Mouse (Mus musculus): ENCODE data around the gene Gmpr2. TPM values are rescaled to one million over a fixed set of nuclear protein-coding genes. Genes with fewer than 3 reads are reported as not detected.

Gmpr2 gene
- polyA plus RNA-seq, 1 experiment: 18.7 TPM

DNA sequence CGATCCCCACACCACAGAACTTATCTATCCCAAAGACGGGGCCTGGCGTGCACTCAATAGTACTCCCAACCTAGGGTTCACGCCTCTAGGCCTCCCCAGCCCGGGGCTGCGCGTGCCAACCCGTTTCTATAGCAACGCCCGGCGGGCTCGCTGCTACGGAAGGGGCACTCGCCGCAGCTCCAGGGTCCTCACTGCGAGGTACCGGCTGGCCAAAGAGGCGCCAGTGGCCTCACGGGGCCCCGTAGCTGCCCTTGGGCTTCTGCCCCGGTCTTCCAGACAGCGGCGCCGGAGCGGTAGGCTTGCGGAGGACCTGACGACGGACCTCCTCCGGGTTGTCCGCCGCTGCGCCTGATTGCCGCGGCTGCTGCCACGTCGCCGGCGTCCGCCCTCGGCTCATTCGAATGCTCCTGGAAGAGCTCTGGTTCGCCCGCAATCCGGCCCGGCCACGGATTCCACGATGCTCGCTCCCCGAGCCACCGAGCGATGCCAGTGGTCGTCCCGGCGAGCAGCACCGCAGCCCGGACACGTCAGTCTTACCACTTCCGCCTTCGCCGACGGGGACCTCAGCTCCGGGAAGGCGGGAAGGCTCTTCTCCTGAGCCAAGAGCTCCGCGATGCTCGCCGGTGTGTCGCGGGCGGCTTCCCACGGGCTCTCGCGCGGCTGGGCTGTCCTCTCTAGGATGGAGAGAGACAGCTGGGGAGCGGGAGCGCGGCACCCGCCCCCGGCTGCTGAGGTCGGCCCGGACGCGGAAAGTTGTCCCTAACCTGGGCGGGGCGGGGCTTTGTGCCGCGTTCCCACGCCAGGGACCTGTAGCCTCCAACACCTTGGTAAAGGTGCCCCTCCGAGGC lies 28.5 kb upstream of the Gmpr2 start, which contains the start of gene Tm9sf1:
Gene Tm9sf1, minus strand, starts transcription at position 747 of the 848 bp plus-strand sequence.
- Histone ChIP-seq H3K4me1 (ENCODE audit: control insufficient read depth, insufficient read depth, low read length) (peaks cover 16% of the 10 kb centered on the region), H3K4me3 (replicated peaks; ENCODE audit: extremely low read depth, low read depth, low read length) (peak within 1 kb of the TSS; percentile 97)
- no peak for TF ChIP-seq CTCF (IDR thresholded peaks at IDR 0.05; ENCODE audit: insufficient read depth, low read length)
- TF ChIP-seq POLR2A (IDR thresholded peaks at IDR 0.05; ENCODE audit: borderline replicate concordance, extremely low read depth, low read depth, low read length): peak; percentile 44; the same call in 1 of the 2 replicates
- under 1% methylated on average over 89 of the region's 89 CpGs for WGBS
- DNase-seq: peak; percentile 92

DNA sequence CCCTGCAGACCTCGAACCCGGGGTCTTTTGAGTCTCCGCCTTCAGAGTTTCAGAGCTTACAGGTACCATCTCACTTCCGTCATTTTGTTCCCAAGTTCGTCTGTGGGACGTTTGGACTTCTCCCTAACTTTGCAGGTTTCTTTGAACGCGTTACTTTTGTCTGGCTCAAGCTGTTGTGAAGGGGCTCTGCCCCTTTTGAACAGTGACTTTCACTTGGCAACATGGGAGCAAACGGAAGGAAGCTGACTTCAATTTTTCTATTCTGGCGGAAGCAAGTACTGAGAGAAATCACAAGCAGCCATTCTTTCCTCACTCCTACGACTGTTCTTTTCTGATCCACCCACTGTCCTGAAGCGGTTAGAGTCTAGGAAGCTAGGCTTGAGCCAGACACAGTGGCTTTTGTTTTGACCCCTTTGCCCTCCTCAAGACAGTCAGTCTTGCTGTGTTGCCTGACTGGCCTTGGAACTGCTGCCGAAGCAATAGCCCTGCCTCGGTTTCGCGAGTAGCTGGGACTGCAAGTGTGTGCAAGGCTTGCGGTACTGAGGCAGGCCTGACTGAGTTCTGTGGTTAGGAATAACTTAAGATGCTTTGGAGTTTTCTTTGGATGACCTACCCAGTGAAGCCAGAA lies 27.4 kb upstream of the Gmpr2 start:
- no peak for TF ChIP-seq POLR2A (IDR thresholded peaks at IDR 0.05; ENCODE audit: borderline replicate concordance, extremely low read depth, low read depth, low read length)
- no peak for TF ChIP-seq CTCF (IDR thresholded peaks at IDR 0.05; ENCODE audit: insufficient read depth, low read length)
- H3K4me1 ChIP-seq (ENCODE audit: control insufficient read depth, insufficient read depth, low read length): peaks cover 18% of the 10 kb centered on the region
- H3K4me3 ChIP-seq (replicated peaks; ENCODE audit: extremely low read depth, low read depth, low read length): peak overlapping the region; percentile 48
- 6% methylated on average over 17 of the region's 17 CpGs for WGBS
- no peak for DNase-seq

DNA sequence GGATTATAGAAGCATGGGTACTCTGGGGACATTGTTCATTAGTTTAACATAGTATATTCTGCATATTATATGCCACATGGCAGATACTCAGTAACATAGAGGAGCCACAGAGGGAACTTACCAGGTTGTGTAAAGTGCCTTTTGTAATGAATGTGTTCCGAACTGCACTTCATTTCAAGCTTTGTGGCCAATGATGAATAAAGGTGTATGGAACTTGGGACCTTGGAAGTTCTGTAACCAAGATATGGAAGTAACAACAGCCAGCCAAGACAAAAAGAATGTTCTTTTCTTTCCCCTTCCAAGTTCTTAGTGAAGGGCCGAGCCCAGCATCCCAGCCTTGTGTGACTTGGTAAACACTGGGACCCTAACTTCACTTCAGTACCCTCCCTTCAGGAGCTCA lies 21.9 kb upstream of the Gmpr2 start, which contains the start of gene Tssk4:
Gene Tssk4, plus strand, starts transcription at position 301 of the 400 bp plus-strand sequence.
- WGBS: 92% methylated on average over 2 of the region's 2 CpGs
- H3K4me1 ChIP-seq (ENCODE audit: control insufficient read depth, insufficient read depth, low read length): peaks cover 5% of the 10 kb centered on the region
- no peak for DNase-seq
- TF ChIP-seq CTCF (IDR thresholded peaks at IDR 0.05; ENCODE audit: insufficient read depth, low read length) (no peak), POLR2A (IDR thresholded peaks at IDR 0.05; ENCODE audit: borderline replicate concordance, extremely low read depth, low read depth, low read length) (no peak)
- H3K4me3 ChIP-seq (replicated peaks; ENCODE audit: extremely low read depth, low read depth, low read length): no peak within 1 kb of the TSS

DNA sequence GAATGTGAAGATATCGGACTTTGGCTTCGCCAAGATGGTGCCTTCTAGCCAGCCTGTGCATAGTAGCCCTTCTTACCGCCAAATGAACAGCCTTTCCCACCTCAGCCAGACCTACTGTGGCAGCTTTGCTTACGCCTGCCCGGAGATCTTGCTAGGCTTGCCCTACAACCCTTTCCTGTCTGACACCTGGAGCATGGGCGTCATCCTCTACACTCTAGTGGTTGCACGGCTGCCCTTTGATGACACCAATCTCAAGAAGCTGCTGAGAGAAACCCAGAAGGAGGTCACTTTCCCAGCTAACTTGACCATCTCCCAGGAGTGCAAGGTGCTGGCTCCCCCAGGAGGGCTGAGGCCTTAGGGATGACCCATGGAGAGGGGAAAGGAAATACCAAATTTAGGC lies 20.2 kb upstream of the Gmpr2 start:
- Histone ChIP-seq H3K4me3 (replicated peaks; ENCODE audit: extremely low read depth, low read depth, low read length) (no peak overlapping the region), H3K4me1 (ENCODE audit: control insufficient read depth, insufficient read depth, low read length) (peaks cover 2% of the 10 kb centered on the region; the same call in 1 of the 2 replicates)
- no peak for TF ChIP-seq POLR2A (IDR thresholded peaks at IDR 0.05; ENCODE audit: borderline replicate concordance, extremely low read depth, low read depth, low read length)
- no peak for TF ChIP-seq CTCF (IDR thresholded peaks at IDR 0.05; ENCODE audit: insufficient read depth, low read length)
- DNase-seq: no peak
- 84% methylated on average over 7 of the region's 7 CpGs for WGBS

DNA sequence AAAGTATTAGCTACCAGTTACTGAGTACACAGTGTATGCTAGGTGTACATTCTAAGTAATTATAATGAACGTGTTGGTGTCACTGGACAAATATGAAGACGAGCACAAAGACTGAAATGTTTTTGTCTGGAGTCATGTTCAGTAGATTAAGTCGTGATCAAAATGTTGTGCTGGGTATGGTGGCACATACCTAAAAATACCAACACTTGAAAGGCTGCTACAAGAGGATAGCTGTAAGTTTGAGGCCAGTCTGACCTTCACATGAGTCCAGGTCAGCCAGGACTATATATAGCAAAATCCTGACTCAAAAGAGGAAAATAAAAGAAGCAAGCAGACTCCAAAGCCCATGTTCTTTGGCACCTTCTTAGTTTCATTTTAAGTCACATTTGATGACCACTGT lies 14.8 kb upstream of the Gmpr2 start:
- TF ChIP-seq POLR2A (IDR thresholded peaks at IDR 0.05; ENCODE audit: borderline replicate concordance, extremely low read depth, low read depth, low read length) (no peak), CTCF (IDR thresholded peaks at IDR 0.05; ENCODE audit: insufficient read depth, low read length) (no peak)
- H3K4me1 ChIP-seq (ENCODE audit: control insufficient read depth, insufficient read depth, low read length): no peaks in the 10 kb centered on the region
- H3K4me3 ChIP-seq (replicated peaks; ENCODE audit: extremely low read depth, low read depth, low read length): no peak overlapping the region
- 77% methylated on average over 3 of the region's 3 CpGs for WGBS
- no peak for DNase-seq

DNA sequence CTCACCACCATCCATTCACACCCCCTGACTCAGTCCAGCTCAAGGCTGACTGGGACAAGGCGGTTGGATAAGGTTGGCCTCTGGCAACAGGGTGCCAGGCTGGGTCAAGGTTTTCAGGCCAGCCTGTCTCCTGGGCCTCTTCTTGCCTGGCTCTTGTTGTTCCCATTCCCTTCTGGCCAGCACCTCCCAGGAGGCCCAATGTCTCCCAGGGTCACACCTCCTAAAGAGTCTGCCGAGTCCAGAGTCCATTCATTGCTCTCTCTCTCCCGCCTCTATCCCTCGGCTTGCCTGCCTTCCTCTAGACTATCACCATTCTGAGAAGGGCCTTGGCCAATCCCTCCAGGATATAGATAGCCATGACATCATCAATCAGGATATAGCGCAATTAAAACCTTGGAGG lies 13.7 kb upstream of the Gmpr2 start:
- H3K4me3 ChIP-seq (replicated peaks; ENCODE audit: extremely low read depth, low read depth, low read length): no peak overlapping the region
- no peaks in the 10 kb centered on the region for H3K4me1 ChIP-seq (ENCODE audit: control insufficient read depth, insufficient read depth, low read length)
- 89% methylated on average over 5 of the region's 5 CpGs for WGBS
- DNase-seq: no peak
- TF ChIP-seq CTCF (IDR thresholded peaks at IDR 0.05; ENCODE audit: insufficient read depth, low read length) (no peak), POLR2A (IDR thresholded peaks at IDR 0.05; ENCODE audit: borderline replicate concordance, extremely low read depth, low read depth, low read length) (no peak)

DNA sequence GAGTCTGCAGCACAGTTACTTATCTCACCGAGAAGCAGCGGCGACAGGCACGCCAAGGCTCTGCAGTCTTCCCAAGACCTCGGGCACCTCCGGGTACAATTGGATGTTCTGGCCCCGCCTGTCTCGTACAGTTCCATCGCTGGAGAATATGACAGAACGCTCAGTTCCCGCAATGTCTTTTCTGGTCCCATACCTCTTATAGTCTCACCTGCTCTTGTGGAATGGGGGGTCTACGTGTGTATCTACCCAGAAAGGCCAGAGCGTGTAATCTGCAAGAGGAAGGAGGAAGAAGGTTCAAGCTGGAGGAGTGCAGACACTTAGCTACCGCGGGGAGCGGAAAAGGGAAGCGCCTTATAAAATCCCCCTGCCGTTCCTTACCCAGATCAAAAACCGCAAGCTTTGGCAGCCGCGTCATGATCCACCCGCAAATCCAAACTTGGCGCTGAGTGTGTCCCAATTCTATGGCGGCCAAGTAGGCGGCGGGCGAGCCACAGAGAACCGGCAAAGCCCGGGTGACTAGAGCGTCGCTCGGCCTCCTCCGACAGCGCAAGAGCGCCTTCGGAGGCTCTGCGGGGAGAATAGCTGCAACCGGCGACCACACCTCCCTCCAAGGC lies 11.7 kb upstream of the Gmpr2 start, which contains the start of gene Mdp1:
Gene Mdp1, minus strand, starts transcription at position 549 of the 614 bp plus-strand sequence.
- peak; percentile 73 for DNase-seq
- TF ChIP-seq CTCF (IDR thresholded peaks at IDR 0.05; ENCODE audit: insufficient read depth, low read length) (peak; percentile 38; the same call in 1 of the 2 replicates), POLR2A (IDR thresholded peaks at IDR 0.05; ENCODE audit: borderline replicate concordance, extremely low read depth, low read depth, low read length) (no peak)
- no peaks in the 10 kb centered on the region for H3K4me1 ChIP-seq (ENCODE audit: control insufficient read depth, insufficient read depth, low read length)
- under 1% methylated on average over 39 of the region's 39 CpGs for WGBS
- H3K4me3 ChIP-seq (replicated peaks; ENCODE audit: extremely low read depth, low read depth, low read length): peak within 1 kb of the TSS; percentile 76

DNA sequence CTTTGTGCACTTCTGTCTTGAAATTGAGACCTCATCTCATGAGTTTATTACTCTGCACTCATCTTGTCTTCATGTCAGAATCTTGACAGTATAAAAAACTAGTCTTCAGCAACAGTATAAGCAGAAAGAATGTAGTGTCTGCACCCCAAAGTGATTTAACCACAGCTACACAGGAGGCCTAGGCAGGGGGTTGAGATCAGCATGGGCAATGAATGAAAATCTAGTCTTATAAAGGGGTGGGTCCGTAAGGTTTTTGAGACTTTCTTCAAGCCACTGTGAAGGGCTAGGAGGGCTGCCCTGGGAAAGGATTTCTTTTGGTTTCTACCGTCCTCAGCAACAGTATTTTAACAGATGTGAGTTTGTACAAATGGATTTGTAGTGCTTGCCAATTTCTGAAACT lies 11.1 kb upstream of the Gmpr2 start:
- Histone ChIP-seq H3K4me3 (replicated peaks; ENCODE audit: extremely low read depth, low read depth, low read length) (peak overlapping the region; percentile 76), H3K4me1 (ENCODE audit: control insufficient read depth, insufficient read depth, low read length) (no peaks in the 10 kb centered on the region)
- TF ChIP-seq POLR2A (IDR thresholded peaks at IDR 0.05; ENCODE audit: borderline replicate concordance, extremely low read depth, low read depth, low read length) (no peak), CTCF (IDR thresholded peaks at IDR 0.05; ENCODE audit: insufficient read depth, low read length) (no peak)
- no peak for DNase-seq
- 49% methylated on average over 2 of the region's 2 CpGs for WGBS

DNA sequence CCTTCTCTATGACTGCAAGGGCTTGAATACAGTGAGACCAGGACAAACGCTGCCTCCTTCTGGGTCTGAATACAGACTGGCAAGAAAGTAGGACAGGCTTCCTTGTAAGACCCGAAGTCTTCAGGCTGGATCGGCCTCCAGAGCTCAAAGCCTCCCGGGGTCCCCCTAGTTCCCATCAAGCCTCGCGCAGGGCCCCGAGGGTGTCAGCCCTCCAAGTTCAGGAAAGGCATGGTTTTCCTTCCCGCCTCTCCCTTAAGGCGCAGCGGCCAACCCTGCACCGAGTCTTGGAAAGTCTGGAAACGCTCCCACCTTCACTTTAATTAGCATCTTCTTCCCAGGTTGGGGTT lies 282 bp upstream of the Gmpr2 start:
- 0% methylated on average over 12 of the region's 12 CpGs for WGBS
- TF ChIP-seq POLR2A (IDR thresholded peaks at IDR 0.05; ENCODE audit: borderline replicate concordance, extremely low read depth, low read depth, low read length) (no peak), CTCF (IDR thresholded peaks at IDR 0.05; ENCODE audit: insufficient read depth, low read length) (no peak)

More for the DNA sequence above, 282 bp upstream of the Gmpr2 start:
- H3K4me3 ChIP-seq (replicated peaks; ENCODE audit: extremely low read depth, low read depth, low read length): peak overlapping the region; percentile 97
- no peak for DNase-seq
- peaks cover 4% of the 10 kb centered on the region; the same call in 1 of the 2 replicates for H3K4me1 ChIP-seq (ENCODE audit: control insufficient read depth, insufficient read depth, low read length)

Measured in lung, adult 2 months (tissue).